Mouse (Mus musculus) heart, embryonic 13.5 days (tissue): ENCODE data around the gene Cdh11. TPM values are rescaled to one million over a fixed set of nuclear protein-coding genes. Genes with fewer than 3 reads are reported as not detected.

Experiments
- ATAC-seq: fragments of 200-750 bp; cut with Nextera tagmentation; 2 replicates; pipeline ENCODE4 v1.8.0; 2017; ENCODE audit warnings: moderate TSS enrichment; ENCODE audit not compliant: insufficient number of reproducible peaks, low FRiP score, low TSS enrichment; ENCODE audit errors: extremely low read depth
- H3K27ac ChIP-seq: fragments of 300-500 bp; sonication (generic); replicated peaks from 2 replicates; pipeline ENCODE4 v1.5.1; 2015; ENCODE audit warnings: moderate library complexity, mild to moderate bottlenecking, inconsistent platforms
- H3K27me3 ChIP-seq: fragments of 300-500 bp; sonication (generic); replicated peaks from 2 replicates; pipeline ENCODE4 v1.6.1; 2015; ENCODE audit warnings: mild to moderate bottlenecking, inconsistent platforms
- H3K36me3 ChIP-seq: fragments of 300-500 bp; sonication (generic); 2 replicates; pipeline ENCODE4 v1.6.1; 2015; ENCODE audit warnings: mild to moderate bottlenecking, inconsistent platforms
- H3K4me1 ChIP-seq: fragments of 300-500 bp; sonication (generic); 2 replicates; pipeline ENCODE4 v1.6.1; 2015; ENCODE audit warnings: inconsistent platforms
- H3K4me2 ChIP-seq: fragments of 300-500 bp; sonication (generic); 2 replicates; pipeline ENCODE4 v1.6.1; 2015; ENCODE audit warnings: inconsistent platforms, mild to moderate bottlenecking, moderate library complexity
- H3K4me3 ChIP-seq: fragments of 300-500 bp; sonication (generic); 2 replicates; pipeline ENCODE4 v1.5.1; 2015; ENCODE audit warnings: moderate library complexity, mild to moderate bottlenecking, inconsistent platforms
- H3K9ac ChIP-seq: fragments of 300-500 bp; sonication (generic); 2 replicates; pipeline ENCODE4 v1.6.1; 2015; ENCODE audit warnings: inconsistent platforms, mild to moderate bottlenecking, moderate library complexity
- H3K9me3 ChIP-seq: fragments of 300-500 bp; sonication (generic); 2 replicates; pipeline ENCODE4 v1.6.1; 2016; ENCODE audit warnings: inconsistent platforms
- WGBS: fragments of 180-500 bp; shearing (Covaris S2); methylation state at CpG from one replicate; pipeline ENCODE4 v1.1.7; 2015; ENCODE audit warnings: mixed read lengths; 5-methylcytosine and 5-hydroxymethylcytosine counted together
- polyA plus RNA-seq: library from polyadenylated mRNA; unstranded; fragments of >200 nt; fragmentation: Nextera tagmentation; extraction: Ambion mirVana; gene quantifications from 2 replicates; pipeline ENCODE4 v1.2.1, GENCODE M21; 2015

Cdh11 gene
- 60.4 and 68.2 TPM in 2 replicates for polyA plus RNA-seq

- Histone ChIP-seq H3K27me3 (peaks cover 52% of the 10 kb centered on the region), H3K4me2 (peak within 1 kb of the TSS; percentile 95), H3K4me3 (peak within 1 kb of the TSS; percentile 74), H3K36me3 (no peaks in the 10 kb centered on the region), H3K9me3 (no peaks in the 10 kb centered on the region), H3K27ac (peak within 1 kb of the TSS; percentile 92), H3K4me1 (peaks cover 14% of the 10 kb centered on the region; the same call in 1 of the 2 replicates), H3K9ac (peak within 1 kb of the TSS; percentile 94)
- ATAC-seq, result peak; percentile 16; the same call in 1 of the 2 replicates
- under 1% methylated on average over 23 of the region's 23 CpGs for WGBS
These were observed at the start of gene Cdh11 for GRCm38 (mm10) chr8:102785592-102786416. Cdh11 (minus strand) TSS chr8:102785642.

DNA sequence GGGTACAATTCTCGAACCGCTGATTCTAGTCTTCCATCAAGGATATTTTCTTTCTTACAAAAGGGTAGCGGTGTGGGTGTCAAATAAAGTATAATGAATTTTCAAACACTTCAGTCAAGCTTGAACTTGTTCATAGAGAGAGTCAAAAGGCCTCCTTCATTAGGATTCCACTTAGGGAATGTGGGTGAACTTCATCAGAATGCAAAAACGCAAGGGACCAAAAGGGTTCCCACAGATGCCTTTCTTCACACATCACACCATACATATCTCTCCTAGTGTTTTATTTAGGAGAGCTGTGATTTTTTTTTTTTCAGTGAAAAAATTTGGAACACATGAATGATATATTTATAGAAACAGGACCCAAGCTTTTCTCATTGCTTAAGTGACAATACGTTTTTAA is 28.5 kb upstream of the Cdh11 start:
- Histone ChIP-seq H3K36me3 (no peaks in the 10 kb centered on the region), H3K27me3 (no peaks in the 10 kb centered on the region), H3K4me1 (no peaks in the 10 kb centered on the region), H3K9me3 (no peaks in the 10 kb centered on the region), H3K27ac (no peak overlapping the region), H3K4me3 (no peak overlapping the region), H3K4me2 (no peak overlapping the region), H3K9ac (no peak overlapping the region)
- WGBS, result 71% methylated on average over 5 of the region's 5 CpGs
- ATAC-seq, result no peak

DNA sequence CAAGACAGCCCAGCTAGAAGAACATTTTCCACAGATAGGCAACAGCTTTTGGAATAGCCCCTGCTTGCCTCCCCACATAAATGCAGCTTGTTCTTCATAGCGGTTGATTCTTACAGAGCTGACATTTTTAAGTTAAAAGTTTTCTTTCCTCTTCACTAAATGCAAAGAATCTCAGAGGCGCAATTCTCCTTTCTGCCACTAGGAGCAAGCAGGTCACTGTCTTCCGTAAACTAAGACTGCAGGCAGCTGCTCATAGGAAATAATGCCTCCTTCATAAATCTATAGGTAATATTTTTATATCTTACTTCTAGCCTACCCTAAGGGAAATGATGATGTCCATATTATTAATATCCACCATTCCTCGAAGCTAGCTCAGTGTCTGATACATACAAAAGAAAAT is 4.9 kb upstream of the Cdh11 start:
- H3K36me3 ChIP-seq, result no peaks in the 10 kb centered on the region
- H3K4me1 ChIP-seq, result peaks cover 12% of the 10 kb centered on the region; the same call in 1 of the 2 replicates
- no peak overlapping the region for H3K4me2 ChIP-seq
- no peak for ATAC-seq
- H3K9me3 ChIP-seq, result no peaks in the 10 kb centered on the region
- no peak overlapping the region for H3K9ac ChIP-seq
- H3K27me3 ChIP-seq, result peaks cover 26% of the 10 kb centered on the region
- no peak overlapping the region for H3K4me3 ChIP-seq
- 29% methylated on average over 4 of the region's 4 CpGs for WGBS
- H3K27ac ChIP-seq, result no peak overlapping the region

DNA sequence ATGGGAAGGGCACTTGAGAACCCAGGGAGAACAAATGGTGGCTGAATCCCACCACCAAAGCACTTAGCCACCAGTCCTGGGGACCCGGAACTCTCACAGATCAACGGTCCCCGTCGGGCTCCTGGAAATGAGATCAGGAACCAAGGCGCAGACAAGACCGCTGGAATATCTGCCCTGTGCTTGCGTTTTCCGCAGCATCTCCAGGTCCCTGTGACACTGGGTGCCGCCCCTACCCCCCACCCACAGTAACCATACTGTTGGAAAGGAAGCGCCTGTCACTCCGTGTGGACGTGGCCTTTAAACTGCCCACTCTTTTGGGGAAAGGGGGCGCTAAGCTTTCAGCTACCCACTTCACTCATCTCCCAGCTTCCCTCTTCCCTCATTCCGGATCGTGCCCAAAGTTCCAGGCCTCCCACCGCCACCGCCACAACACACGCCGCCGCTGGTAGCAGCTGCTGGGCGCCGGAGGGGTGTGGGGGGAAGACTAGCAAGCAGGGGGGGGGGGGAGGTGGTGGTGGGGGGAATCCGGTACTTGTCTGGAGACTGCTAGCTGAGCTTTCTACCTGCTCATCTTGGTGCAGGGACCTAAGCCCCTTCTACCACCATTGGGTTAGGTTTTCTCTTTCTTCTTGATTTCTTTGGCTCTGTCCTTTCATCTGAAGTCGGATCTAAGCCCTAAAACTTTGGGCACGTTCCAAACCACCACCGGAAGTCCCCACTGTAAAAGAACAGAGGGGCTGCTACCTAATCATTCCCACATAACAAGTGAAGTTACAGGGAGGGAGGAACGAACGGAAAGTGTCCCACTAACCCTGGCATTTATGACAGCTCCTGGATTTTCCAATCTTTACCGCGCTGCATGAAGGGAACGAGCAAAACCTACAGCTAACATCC is 1.3 kb upstream of the Cdh11 start:
- Histone ChIP-seq H3K4me3 (peak overlapping the region; percentile 74), H3K9me3 (no peaks in the 10 kb centered on the region), H3K36me3 (no peaks in the 10 kb centered on the region), H3K4me1 (peaks cover 14% of the 10 kb centered on the region; the same call in 1 of the 2 replicates), H3K4me2 (peak overlapping the region; percentile 95), H3K27me3 (peaks cover 51% of the 10 kb centered on the region), H3K9ac (peak overlapping the region; percentile 94), H3K27ac (peak overlapping the region; percentile 92)
- WGBS, result 3% methylated on average over 31 of the region's 31 CpGs
- ATAC-seq, result peak; percentile 44; the same call in 1 of the 2 replicates

DNA sequence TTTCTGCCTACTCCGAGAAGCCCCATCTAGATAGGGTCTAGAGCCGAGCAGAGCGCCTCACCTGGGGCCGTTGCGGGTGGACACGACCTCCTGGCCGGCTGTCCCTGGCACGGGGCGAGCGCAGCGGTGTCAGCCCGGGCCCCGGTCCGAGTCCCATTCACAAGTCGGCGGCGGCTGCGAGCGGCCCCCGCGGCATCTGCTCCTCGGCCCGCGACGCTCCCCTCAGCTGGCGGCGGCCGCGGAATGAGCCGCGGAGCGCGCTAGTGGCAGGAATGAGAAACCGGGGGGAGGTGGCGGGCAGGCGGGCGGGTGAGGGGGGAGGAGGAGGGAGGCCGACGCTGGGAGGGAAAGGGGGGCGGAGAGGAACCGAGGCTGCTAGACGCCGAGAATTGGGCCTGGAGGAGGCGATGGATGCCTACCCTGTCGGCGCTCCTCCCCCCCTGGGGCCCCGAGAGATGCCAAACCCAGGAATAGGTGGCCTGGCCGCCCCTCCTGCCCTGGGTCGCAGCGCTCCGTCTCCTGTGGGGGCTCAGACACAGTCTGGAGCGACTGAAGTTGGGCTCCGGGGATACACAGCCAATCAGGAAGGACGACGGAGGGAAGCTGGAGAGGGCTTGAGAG is 497 bp downstream of the Cdh11 start:
- peak overlapping the region; percentile 92 for H3K27ac ChIP-seq
- under 1% methylated on average over 41 of the region's 55 CpGs for WGBS
- peaks cover 14% of the 10 kb centered on the region; the same call in 1 of the 2 replicates for H3K4me1 ChIP-seq
- H3K36me3 ChIP-seq, result no peaks in the 10 kb centered on the region
- peak; percentile 48; the same call in 1 of the 2 replicates for ATAC-seq
- H3K4me2 ChIP-seq, result peak overlapping the region; percentile 95
- H3K9me3 ChIP-seq, result no peaks in the 10 kb centered on the region
- H3K27me3 ChIP-seq, result peaks cover 52% of the 10 kb centered on the region
- H3K4me3 ChIP-seq, result peak overlapping the region; percentile 74
- peak overlapping the region; percentile 94 for H3K9ac ChIP-seq

- peaks cover 52% of the 10 kb centered on the region for H3K27me3 ChIP-seq
- peak overlapping the region; percentile 94 for H3K9ac ChIP-seq
- no peaks in the 10 kb centered on the region for H3K36me3 ChIP-seq
- peak overlapping the region; percentile 74 for H3K4me3 ChIP-seq
- H3K4me1 ChIP-seq, result peaks cover 22% of the 10 kb centered on the region; the same call in 1 of the 2 replicates
- under 1% methylated on average over 42 of the region's 42 CpGs for WGBS
- H3K4me2 ChIP-seq, result peak overlapping the region; percentile 95
- peak overlapping the region; percentile 92 for H3K27ac ChIP-seq
- no peaks in the 10 kb centered on the region for H3K9me3 ChIP-seq
- no peak for ATAC-seq
These were observed 1.4 kb downstream of the Cdh11 start for GRCm38 (mm10) chr8:102783821-102784591.

- Histone ChIP-seq H3K9ac (peak overlapping the region; percentile 94), H3K27me3 (peaks cover 43% of the 10 kb centered on the region), H3K36me3 (peaks cover 7% of the 10 kb centered on the region; the same call in 1 of the 2 replicates), H3K9me3 (no peaks in the 10 kb centered on the region), H3K27ac (peak overlapping the region; percentile 92), H3K4me2 (peak overlapping the region; percentile 95), H3K4me3 (peak overlapping the region; percentile 74), H3K4me1 (peaks cover 23% of the 10 kb centered on the region; the same call in 1 of the 2 replicates)
- WGBS, result 6% methylated on average over 11 of the region's 11 CpGs
- ATAC-seq, result no peak
These were observed 2.5 kb downstream of the Cdh11 start for GRCm38 (mm10) chr8:102782707-102783489.

GRCm38 (mm10) chr8:102780899-102781298 is 4.5 kb downstream of the Cdh11 start:
- no peak for ATAC-seq
- Histone ChIP-seq H3K4me1 (peaks cover 31% of the 10 kb centered on the region; the same call in 1 of the 2 replicates), H3K9ac (peak overlapping the region; percentile 78), H3K27me3 (peaks cover 31% of the 10 kb centered on the region), H3K4me3 (peak overlapping the region; percentile 74), H3K36me3 (peaks cover 26% of the 10 kb centered on the region), H3K27ac (peak overlapping the region; percentile 43; the same call in 1 of the 2 replicates), H3K9me3 (no peaks in the 10 kb centered on the region), H3K4me2 (peak overlapping the region; percentile 95)
- under 1% methylated on average over 12 of the region's 12 CpGs for WGBS

DNA sequence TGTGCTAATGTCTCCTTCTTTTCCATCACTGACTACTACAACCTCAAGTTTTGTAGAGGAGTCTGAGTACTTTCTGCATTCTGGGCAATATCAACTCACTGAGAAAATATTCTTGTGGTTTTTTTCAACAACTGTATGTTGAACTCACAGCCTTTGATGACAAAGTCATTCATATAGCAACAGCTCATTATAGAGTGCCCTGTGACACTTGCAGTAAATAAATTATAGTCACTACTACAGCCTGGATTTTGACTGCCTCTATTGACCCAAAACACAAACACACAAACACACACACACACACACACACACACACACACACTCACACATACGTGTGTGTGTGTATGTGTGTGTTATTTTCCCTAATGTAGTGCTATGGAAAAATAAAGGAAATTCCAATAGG is 10.8 kb downstream of the Cdh11 start:
- H3K36me3 ChIP-seq, result peaks cover 43% of the 10 kb centered on the region
- H3K9me3 ChIP-seq, result no peaks in the 10 kb centered on the region
- H3K9ac ChIP-seq, result no peak overlapping the region
- ATAC-seq, result no peak
- no peak overlapping the region for H3K27ac ChIP-seq
- WGBS, result 74% methylated on average over 1 of the region's 1 CpGs
- no peaks in the 10 kb centered on the region for H3K27me3 ChIP-seq
- peaks cover 22% of the 10 kb centered on the region; the same call in 1 of the 2 replicates for H3K4me1 ChIP-seq
- no peak overlapping the region for H3K4me3 ChIP-seq
- H3K4me2 ChIP-seq, result no peak overlapping the region
